Mouse (Mus musculus) neutrophil, adult 83 days (primary cell): Measurements from ENCODE around the gene Suco. TPM values are rescaled to one million over a fixed set of nuclear protein-coding genes. Genes with fewer than 3 reads are reported as not detected.

ENCODE experiments used
- total RNA-seq, 2 experiments: library from RNA; stranded (reverse); gene quantifications; one replicate each; pipeline ENCODE4 v1.2.4; 2023

Gene Suco
- 10 to 100 TPM; 49.7 to 73.7 TPM for total RNA-seq

GRCm38 (mm10) chr1:161876553-161877447, at the start of gene Suco:
Gene Suco (minus strand): TSS chr1:161876682.

DNA sequence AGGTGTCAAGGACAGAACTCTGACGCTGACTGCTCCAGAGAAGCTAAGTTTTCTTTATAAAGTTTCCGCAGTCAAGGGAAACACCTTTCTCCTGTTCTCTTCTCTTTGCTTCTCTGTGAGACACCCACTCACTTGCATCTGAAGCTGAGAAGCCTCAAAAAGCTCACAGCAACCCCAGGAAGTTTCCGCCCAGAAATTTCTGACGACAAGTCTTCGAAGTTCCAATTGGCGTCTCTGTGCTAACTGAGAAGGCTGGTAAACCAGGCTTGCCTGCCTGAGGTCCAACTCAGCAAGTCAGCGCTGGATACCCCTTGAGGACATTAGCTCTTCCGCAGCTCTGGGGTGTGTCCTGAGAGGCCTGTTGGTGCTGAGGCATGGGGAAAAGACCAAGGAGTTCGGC, 88.1 kb downstream of the Suco start, which contains the start of gene Fasl:
Gene Fasl, minus strand, starts transcription at position 157 of the 400 bp plus-strand sequence.

Other genes starting within 250 kb of the Suco start
- gene Fasl, start 88.2 kb downstream of the Suco start, total RNA-seq = not detected
- 10 to 100 TPM; 10.8 to 12.7 TPM for gene Pigc, start 92.5 kb upstream of the Suco start, total RNA-seq
- not detected for gene 4930558K02Rik, start 103.0 kb upstream of the Suco start, total RNA-seq